Mouse (Mus musculus) Patski (cell line): ENCODE measurements at regions not wholly inside any gene's neighbourhood (a gene's known extent, or its start where the extent isn't known, plus 50 kb on each side); places are given as distances from the start of the nearest gene placed in this dataset.

Source experiments
- ATAC-seq: fragments of 100-300 bp; one replicate; pipeline ENCODE4 v1.8.0; 2021
- CTCF ChIA-PET: fragments of 350-600 bp; sonication (Branson Sonifier 250); formaldehyde crosslinking; loops from one replicate; lab custom pipeline; 2022; ENCODE audit warnings: inconsistent platforms; lab: Charles Lee
- POLR2A ChIA-PET: fragments of 350-600 bp; sonication (Branson Sonifier 250); formaldehyde crosslinking; loops from one replicate; lab custom pipeline; 2022; ENCODE audit warnings: antibody characterized with exemption, inconsistent platforms; lab: Charles Lee
- DNase-seq: peaks from one replicate; pipeline ENCODE4 v3.0.0-alpha.2; 2011; ENCODE audit warnings: low read depth, low spot score
- H3K27me3 ChIP-seq: fragments of 371-371 bp; one replicate; pipeline ENCODE4 v1.5.1; 2021
- CTCF ChIP-seq: fragments of 100-300 bp; IDR thresholded peaks from one replicate; pipeline ENCODE4 v1.5.1; 2021
- in situ Hi-C: fragments of 300-500 bp; cut with MboI; formaldehyde crosslinking; loops from 3 replicates; pipeline ENCODE4 v1.11.1; 2018; ENCODE audit warnings: low pct_unique_long_range_greater_than_20kb, mixed read lengths

DNA sequence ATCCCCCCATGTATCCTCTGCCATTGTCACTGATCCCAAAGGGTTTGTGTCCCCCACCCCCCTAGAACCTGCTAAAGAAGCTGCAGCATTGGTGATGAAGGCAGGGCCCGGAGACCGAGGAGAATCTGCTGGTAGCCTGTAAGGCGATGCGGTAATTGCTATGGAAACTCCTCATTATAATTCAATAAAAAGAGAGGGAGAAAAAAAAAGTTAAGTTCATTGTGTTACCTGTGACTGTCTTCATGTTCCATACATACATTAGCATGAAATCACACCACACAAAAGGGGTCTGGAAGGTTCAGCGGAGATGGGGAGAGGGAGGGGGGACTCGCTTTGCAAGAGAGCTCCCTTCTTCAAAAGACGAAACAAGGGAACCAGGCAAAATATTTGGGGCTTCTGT is 123.5 kb downstream of the Gm26897 start:
- ChIA-PET POLR2A (no interaction called here), CTCF (interaction anchor here (0.8 to 2.0 kb wide), 2 partner anchors 12 to 65 kb away, joined by 3 to 6 read pairs; no protein-coding TSS in a partner anchor)
- no peak for TF ChIP-seq CTCF
- ATAC-seq (no peak), DNase-seq (no peak)
- in situ Hi-C loops, result no loop called here
- H3K27me3 ChIP-seq, result no peaks in the 10 kb centered on the region

DNA sequence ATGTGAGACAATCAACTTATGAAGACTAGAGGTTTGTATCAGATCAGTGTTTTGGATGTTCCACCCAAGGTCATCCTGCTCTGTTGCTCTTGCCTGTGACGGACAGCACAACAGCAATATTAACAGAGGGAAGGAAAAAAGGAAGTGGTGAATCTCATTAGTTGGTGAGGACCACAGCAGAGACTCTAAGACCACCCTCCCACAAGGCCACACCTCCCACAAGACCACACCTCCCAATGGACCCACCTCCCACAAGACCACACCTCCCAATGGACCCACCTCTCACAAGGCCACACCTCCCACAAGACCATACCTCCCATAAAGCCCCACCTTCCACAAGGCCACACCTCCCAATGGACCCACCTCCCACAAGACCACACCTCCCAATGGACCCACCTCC is 126.7 kb downstream of the Gm26897 start:
- TF ChIP-seq CTCF, result no peak
- ChIA-PET CTCF (no interaction called here), POLR2A (no interaction called here)
- no peaks in the 10 kb centered on the region for H3K27me3 ChIP-seq
- ATAC-seq (no peak), DNase-seq (no peak)
- in situ Hi-C loops, result no loop called here

DNA sequence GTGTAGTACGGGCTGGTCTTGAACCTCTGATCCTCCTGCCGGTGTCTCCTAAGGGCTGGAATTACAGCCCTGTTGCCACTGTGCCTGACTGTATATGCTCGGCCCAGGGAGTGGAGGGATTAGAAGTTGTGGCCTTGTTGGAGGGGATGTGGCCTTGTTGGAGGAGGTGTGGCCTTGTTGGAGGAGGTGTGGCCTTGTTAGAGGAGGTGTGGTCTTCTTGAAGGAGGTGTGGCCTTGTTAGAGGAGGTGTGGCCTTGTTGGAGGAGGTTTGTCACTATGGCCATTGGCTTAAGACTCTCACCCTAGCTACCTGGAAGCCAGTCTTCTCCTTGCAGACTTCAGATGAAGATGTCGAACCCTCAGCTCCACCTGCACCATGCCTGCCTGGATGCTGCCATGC is 128.6 kb downstream of the Gm26897 start:
- no peaks in the 10 kb centered on the region for H3K27me3 ChIP-seq
- in situ Hi-C loops, result no loop called here
- no peak for DNase-seq

DNA sequence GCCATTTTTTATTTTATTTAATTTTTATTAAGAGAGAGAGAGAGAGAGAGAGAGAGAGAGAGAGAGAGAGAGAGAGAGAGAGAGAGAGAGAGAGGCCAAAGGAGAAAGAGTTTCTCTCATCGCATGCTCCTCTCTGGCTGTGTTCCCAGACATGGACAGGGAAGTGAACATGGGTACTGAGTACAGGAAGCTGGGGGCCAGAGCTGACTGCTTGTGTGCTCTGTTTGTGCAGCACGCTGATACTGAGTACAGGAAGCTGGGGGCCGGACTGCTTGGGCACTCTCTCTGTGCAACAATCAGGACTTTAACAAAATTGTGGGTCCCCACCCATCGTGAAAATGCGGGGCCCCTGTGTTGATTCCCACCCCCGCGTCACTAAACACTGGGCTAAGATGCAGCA is 130.2 kb downstream of the Gm26897 start:
- ChIA-PET POLR2A (interaction anchor here (0.6 kb wide), 1 partner anchor 938 kb away, joined by 3 read pairs; no protein-coding TSS in a partner anchor), CTCF (interaction anchor here (1.0 kb wide), 1 partner anchor 10 kb away, joined by 4 read pairs; no protein-coding TSS in a partner anchor)
- no peak for ATAC-seq

More for the DNA sequence above, 128.6 kb downstream of the Gm26897 start:
- TF ChIP-seq CTCF, result no peak
- ATAC-seq, result no peak
- CTCF ChIA-PET, result no interaction called here
- POLR2A ChIA-PET, result no interaction called here

DNA sequence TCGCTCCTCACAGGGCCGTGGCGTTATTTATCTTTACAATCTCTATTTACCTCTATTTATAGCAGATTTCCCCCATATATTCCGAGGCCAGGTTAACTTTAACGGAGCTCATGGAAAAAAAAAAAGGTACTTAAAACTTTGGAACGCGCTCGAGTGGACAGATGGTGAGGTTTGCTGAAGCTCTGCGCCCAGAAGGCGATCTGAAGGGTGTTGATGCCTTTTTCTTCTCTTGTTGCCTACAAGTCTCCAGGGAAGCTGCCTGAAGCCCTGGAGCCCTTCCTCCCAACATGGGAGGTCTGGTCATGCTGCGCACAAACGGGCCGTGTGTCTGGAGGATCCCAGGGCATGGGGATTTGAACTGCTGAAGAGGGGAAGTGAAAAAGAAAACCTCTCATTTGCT is 130.9 kb downstream of the Gm26897 start:
- DNase-seq (no peak), ATAC-seq (no peak)
- H3K27me3 ChIP-seq, result no peaks in the 10 kb centered on the region
- ChIA-PET CTCF (interaction anchor here (1.0 kb wide), 1 partner anchor 9 kb away, joined by 4 read pairs; no protein-coding TSS in a partner anchor), POLR2A (no interaction called here)
- TF ChIP-seq CTCF, result no peak
- in situ Hi-C loops, result no loop called here

More for the DNA sequence above, 130.2 kb downstream of the Gm26897 start:
- no peaks in the 10 kb centered on the region for H3K27me3 ChIP-seq
- DNase-seq, result no peak
- in situ Hi-C loops, result no loop called here
- no peak for TF ChIP-seq CTCF

DNA sequence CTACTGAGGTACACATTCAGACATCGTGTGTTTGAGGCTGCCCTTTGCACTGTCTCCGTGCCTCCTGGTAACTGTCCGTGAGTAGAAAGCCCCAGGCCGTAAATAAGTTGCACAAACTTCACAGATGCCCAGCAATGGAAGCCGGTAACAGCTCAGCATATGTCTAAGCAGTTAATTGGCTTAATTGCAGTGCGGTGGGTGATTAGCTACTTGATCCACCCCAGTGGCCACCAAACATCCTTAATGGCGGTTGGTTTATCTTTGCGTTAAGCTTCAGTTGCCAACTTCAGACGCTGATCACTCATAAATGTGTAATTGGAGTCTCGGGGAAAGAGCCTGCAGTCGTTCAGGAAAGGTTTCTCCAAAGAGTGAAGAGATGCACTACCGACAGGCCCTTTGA is 135.3 kb downstream of the Gm26897 start:
- no peak for TF ChIP-seq CTCF
- CTCF ChIA-PET, result interaction anchor here (1.8 kb wide), 1 partner anchor 12 kb away, joined by 6 read pairs; no protein-coding TSS in a partner anchor
- in situ Hi-C loops, result no loop called here

DNA sequence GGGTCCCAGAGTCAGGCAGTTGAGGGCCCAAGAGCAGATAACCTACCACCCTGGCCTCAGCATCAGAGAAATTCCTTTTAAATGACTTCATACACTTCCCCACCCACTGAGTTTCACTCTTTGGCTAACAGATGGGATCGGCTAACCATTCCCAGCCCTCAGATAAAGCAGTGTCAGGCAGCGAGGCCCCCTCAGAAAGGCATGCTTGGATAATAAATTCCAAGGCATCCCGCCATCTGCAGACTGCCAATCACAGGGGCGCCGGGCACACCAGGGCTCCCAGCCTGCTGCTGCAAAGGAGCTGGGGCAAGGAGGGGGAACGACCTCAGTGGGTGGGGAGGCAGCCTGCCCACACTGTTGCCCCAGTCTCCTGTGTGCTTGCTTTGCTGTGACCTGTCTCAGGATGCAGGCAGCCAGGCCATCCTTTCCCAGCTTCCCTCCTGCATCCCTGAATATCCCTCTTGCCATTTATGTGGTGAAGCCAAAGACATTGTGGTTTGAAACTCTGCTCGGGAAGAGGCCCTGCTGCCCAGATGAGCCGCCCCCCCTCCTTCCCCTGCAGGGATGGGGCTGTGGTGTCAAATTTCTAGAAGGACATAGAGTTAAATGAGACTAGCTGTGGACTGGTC is 143.6 kb downstream of the Gm26897 start:
- ChIA-PET POLR2A (interaction anchor here (0.6 kb wide), 1 partner anchor 881 kb away, joined by 3 read pairs; no protein-coding TSS in a partner anchor), CTCF (no interaction called here)
- no peak for TF ChIP-seq CTCF
- DNase-seq (peak; percentile 48), ATAC-seq (peak; percentile 12)
- no peaks in the 10 kb centered on the region for H3K27me3 ChIP-seq
- in situ Hi-C loops, result no loop called here

More for the DNA sequence above, 135.3 kb downstream of the Gm26897 start:
- DNase-seq, result no peak
- POLR2A ChIA-PET, result interaction anchor here (0.7 kb wide), 1 partner anchor 15 kb away, joined by 4 read pairs; no protein-coding TSS in a partner anchor
- H3K27me3 ChIP-seq, result no peaks in the 10 kb centered on the region
- ATAC-seq, result no peak

DNA sequence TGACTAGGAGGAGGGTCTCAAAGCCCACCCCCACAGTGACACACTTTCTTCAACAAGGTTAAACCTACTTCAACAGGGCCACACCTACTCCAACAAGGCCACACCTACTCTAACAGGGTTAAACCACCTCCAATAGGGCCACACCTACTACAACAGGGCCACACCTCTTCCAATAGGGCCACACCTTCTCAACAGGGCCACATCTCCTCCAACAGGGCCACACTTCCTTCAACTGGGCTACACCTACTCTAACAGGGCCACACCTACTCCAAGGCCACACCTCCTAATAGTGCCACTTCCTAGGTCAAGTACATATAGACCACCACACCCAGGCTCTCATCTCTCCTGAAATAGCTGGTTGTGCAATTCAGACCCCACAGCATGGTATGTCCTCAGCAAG is 145.3 kb downstream of the Gm26897 start:
- DNase-seq (no peak), ATAC-seq (no peak)
- no peaks in the 10 kb centered on the region for H3K27me3 ChIP-seq
- CTCF ChIA-PET, result interaction anchor here (2.1 kb wide), 1 partner anchor 12 kb away, joined by 9 read pairs; no protein-coding TSS in a partner anchor
- in situ Hi-C loops, result no loop called here
- POLR2A ChIA-PET, result interaction anchor here (0.6 to 1.3 kb wide), 2 partner anchors 13 to 889 kb away, joined by 3 read pairs; no protein-coding TSS in a partner anchor
- no peak for TF ChIP-seq CTCF

DNA sequence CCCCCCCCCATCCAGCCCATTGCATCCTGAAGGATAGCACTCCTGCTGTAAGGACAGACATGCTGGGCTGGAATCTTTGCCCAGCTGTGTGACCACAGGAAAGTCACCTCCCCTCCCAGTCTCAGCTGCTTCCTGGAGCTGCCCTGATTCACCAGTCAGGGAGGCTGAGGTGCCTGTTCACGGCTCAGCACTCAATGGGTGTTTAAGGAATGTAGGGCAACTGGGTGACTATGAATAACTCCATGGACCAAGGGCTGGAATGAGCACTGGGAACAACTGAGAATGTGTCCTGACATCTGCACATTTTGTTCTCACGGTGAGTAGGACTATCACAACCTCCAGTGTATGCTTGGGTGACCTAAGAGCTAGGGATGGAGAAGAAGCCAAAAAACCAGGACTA is 146.5 kb downstream of the Gm26897 start:
- no peaks in the 10 kb centered on the region for H3K27me3 ChIP-seq
- no peak for TF ChIP-seq CTCF
- ATAC-seq, result peak; percentile 73
- ChIA-PET CTCF (interaction anchor here (1.0 to 2.1 kb wide), 4 partner anchors 9 to 79 kb away, joined by 3 to 9 read pairs (median 3); no protein-coding TSS in a partner anchor), POLR2A (interaction anchor here (0.9 kb wide), 1 partner anchor 79 kb away, joined by 5 read pairs; no protein-coding TSS in a partner anchor)
- in situ Hi-C loops, result no loop called here
- peak; percentile 72 for DNase-seq

DNA sequence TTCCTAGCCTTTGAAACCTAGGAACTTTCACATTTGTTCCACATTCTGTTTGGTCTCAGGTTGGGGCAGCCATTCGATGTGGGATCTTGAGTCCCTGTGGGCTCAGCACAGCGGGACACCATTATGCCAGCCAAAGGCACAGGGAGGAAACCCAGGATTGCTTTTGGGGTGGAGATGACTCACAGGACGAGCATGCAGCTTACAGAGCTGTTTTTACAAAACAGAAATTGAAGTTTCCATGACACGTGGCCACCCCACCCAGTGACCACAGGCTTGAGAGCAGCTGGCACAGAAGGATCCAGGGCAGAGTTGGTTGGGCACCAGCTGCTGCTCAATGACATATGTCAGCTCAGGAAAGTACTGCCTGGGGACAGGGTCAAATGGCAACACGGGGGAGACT is 147.8 kb downstream of the Gm26897 start:
- ATAC-seq (peak; percentile 70), DNase-seq (peak; percentile 99)
- no peak for TF ChIP-seq CTCF
- in situ Hi-C loops, result no loop called here
- H3K27me3 ChIP-seq, result no peaks in the 10 kb centered on the region
- CTCF ChIA-PET, result interaction anchor here (1.6 kb wide), 1 partner anchor 72 kb away, joined by 3 read pairs; no protein-coding TSS in a partner anchor
- POLR2A ChIA-PET, result interaction anchor here (0.6 kb wide), 1 partner anchor 71 kb away, joined by 3 read pairs; no protein-coding TSS in a partner anchor

DNA sequence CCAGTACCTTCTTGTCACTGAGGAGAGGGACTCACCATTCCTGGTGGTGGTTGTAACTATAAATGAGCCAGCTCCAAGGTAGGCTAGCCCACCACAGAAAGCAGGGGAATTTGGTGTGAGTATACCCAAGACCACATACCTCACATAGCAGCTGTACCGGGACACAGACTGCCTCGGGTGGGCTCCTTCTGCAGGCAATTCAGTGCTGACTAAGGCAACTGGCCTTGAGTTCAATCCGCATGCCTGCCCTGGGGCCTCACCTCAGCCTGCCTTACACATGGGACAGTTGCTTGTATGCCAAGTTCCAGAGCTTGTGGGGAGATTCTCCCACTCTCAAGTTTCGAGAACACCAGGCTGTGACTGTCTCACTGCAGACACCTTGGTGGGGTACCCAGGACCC is 153.6 kb downstream of the Gm26897 start:
- CTCF ChIA-PET, result no interaction called here
- ATAC-seq, result no peak
- no peak for TF ChIP-seq CTCF
- no peak for DNase-seq
- H3K27me3 ChIP-seq, result no peaks in the 10 kb centered on the region
- POLR2A ChIA-PET, result no interaction called here
- in situ Hi-C loops, result no loop called here
